Mouse (Mus musculus): Measurements from ENCODE around the gene Otub1. TPM values are rescaled to one million over a fixed set of nuclear protein-coding genes. Genes with fewer than 3 reads are reported as not detected.

Otub1 gene
- total RNA-seq, 2 experiments from 2014 or later = 202 to 240 TPM

- peak; percentile 68 to 75 for DNase-seq (ENCODE audit: low spot score in 2 of 2)
Observed at GRCm38 (mm10) chr19:7148541-7149085, 57.5 kb downstream of the Otub1 start.

Other genes starting within 250 kb of the Otub1 start
- gene Ppp1r14b, start 231.3 kb downstream of the Otub1 start, total RNA-seq (2021) = 100 to 1,000 TPM; 126 to 139 TPM
- 10 to 100 TPM; 16.4 to 18.4 TPM for gene Plcb3, start 229.8 kb downstream of the Otub1 start, total RNA-seq (2021)
- gene Fkbp2, start 225.8 kb downstream of the Otub1 start, total RNA-seq (2021) = 10 to 100 TPM; 77.0 to 98.0 TPM
- 10 to 100 TPM; 79.5 to 82.1 TPM for gene Vegfb, start 218.7 kb downstream of the Otub1 start, total RNA-seq (2021)
- gene Dnajc4, start 213.7 kb downstream of the Otub1 start, total RNA-seq (2021) = 10 to 100 TPM; 18.1 to 21.5 TPM
- gene Nudt22, start 210.2 kb downstream of the Otub1 start, total RNA-seq (2021) = 10 to 100 TPM; 10.2 to 11.3 TPM
- gene Trpt1, start 210.2 kb downstream of the Otub1 start, total RNA-seq (2021) = 10 to 100 TPM; 16.9 to 18.2 TPM
- gene Fermt3, start 186.8 kb downstream of the Otub1 start, total RNA-seq (2021) = 1 to 10 TPM; 5.0 to 5.2 TPM
- gene Stip1, start 166.3 kb downstream of the Otub1 start, total RNA-seq (2021) = 100 to 1,000 TPM; 126 to 148 TPM
- 1 to 10 TPM; 4.4 to 5.2 TPM for gene Macrod1, start 149.5 kb downstream of the Otub1 start, total RNA-seq (2021)
- 10 to 100 TPM; 27.9 to 28.4 TPM for gene Flrt1, start 100.6 kb downstream of the Otub1 start, total RNA-seq (2021)
- gene Cox8a, start 11.3 kb upstream of the Otub1 start, total RNA-seq (2021) = 100 to 1,000 TPM; 688 to 834 TPM
- gene Naa40, start 34.9 kb upstream of the Otub1 start, total RNA-seq (2021) = 10 to 100 TPM; 36.3 to 45.6 TPM
- gene Rcor2, start 61.0 kb upstream of the Otub1 start, total RNA-seq (2021) = 10 to 100 TPM; 22.7 to 24.1 TPM
- 100 to 1,000 TPM; 102 to 110 TPM for gene Mark2, start 135.5 kb upstream of the Otub1 start, total RNA-seq (2021)
- gene Spindoc, start 176.7 kb upstream of the Otub1 start, total RNA-seq (2021) = 10 to 100 TPM; 39.0 to 45.6 TPM
- gene 2700081O15Rik, start 211.3 kb upstream of the Otub1 start, total RNA-seq (2021) = 10 to 100 TPM; 70.8 to 72.1 TPM

All from layer of hippocampus, postnatal 10 days (tissue).